Mouse (Mus musculus): Measurements from ENCODE around the gene Zbtb1. TPM values are rescaled to one million over a fixed set of nuclear protein-coding genes. Genes with fewer than 3 reads are reported as not detected.

Zbtb1 gene
- polyA plus RNA-seq, 1 experiment from 2014 or later, result 4.4 TPM

DNA sequence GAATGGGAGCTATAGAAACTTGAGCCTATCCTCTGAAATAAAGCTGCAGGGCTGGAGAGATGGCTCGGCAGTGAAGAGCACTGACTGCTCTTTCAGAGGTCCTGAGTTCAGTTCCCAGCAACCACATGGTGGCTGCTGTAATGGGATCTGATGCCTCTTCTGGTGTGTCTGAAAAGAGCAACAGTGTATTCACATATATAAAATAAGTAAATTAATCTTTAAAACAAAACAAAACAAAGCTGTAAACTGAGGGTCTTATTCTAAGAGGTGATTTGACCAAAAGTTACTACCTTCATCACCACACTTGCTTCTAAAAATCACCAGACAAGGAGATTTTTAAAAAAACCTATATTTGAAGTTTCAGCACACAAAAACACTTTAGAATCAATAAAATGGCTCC lies 9.2 kb upstream of the Zbtb1 start:
- no peak for ATAC-seq (ENCODE audit: low FRiP score)
- WGBS, result 35% methylated on average over 1 of the region's 1 CpGs
- H3K4me2 ChIP-seq, result no peak overlapping the region
- no peaks in the 10 kb centered on the region for H3K4me1 ChIP-seq (replicated peaks)
- no peak overlapping the region for H3K9ac ChIP-seq
- no peak overlapping the region for H3K4me3 ChIP-seq
- no peak overlapping the region for H3K27ac ChIP-seq
- no peaks in the 10 kb centered on the region for H3K9me3 ChIP-seq
- no peaks in the 10 kb centered on the region for H3K27me3 ChIP-seq
- no peaks in the 10 kb centered on the region; the same call in 1 of the 2 replicates for H3K36me3 ChIP-seq

DNA sequence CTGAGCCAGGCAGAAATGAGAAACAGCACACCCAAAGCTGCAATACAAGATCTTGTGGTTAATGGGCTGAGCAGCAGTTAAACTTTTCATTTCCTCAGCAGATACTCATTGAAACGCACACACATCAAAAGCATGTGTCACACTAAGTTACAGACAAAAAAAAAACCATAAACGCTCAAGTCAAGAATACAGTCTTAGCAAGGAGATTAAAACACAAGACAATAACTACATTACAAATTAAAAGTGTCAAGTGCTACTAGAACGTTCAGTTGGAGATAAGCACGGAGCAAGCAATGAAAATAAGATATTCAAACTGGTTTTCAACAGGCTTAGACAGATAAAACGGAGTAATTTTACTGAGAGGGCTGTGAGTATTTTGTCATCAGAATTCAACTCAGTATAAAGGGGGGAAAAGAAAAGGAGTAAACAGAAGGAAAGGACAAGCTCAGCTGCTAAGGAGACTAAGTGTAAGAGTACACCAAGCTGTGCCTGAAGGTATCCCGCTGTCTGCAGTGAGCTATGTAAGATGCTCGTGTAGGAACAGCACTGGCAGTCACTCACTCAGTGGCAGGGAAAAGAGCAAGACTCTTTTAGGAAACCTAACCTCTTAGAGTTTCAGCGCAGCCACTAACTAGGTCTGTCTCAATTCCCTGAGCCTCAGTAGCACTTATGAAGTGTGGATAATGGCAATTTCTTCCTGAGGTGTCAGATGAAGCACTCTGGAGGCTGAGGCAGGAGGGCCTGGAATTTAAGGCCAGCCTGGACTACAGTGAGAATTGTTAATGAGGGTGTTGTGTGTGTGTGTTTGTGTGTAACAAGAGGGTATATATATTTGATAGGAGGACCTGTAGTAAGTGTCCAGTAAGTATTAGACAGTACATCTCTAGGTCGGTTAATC lies 8.4 kb upstream of the Zbtb1 start:
- H3K9me3 ChIP-seq, result no peaks in the 10 kb centered on the region
- H3K4me1 ChIP-seq (replicated peaks), result no peaks in the 10 kb centered on the region
- H3K27me3 ChIP-seq, result no peaks in the 10 kb centered on the region
- no peak overlapping the region for H3K27ac ChIP-seq
- 80% methylated on average over 9 of the region's 9 CpGs for WGBS
- H3K4me2 ChIP-seq, result no peak overlapping the region
- H3K36me3 ChIP-seq, result no peaks in the 10 kb centered on the region; the same call in 1 of the 2 replicates
- H3K9ac ChIP-seq, result no peak overlapping the region
- no peak for ATAC-seq (ENCODE audit: low FRiP score)
- no peak overlapping the region for H3K4me3 ChIP-seq

DNA sequence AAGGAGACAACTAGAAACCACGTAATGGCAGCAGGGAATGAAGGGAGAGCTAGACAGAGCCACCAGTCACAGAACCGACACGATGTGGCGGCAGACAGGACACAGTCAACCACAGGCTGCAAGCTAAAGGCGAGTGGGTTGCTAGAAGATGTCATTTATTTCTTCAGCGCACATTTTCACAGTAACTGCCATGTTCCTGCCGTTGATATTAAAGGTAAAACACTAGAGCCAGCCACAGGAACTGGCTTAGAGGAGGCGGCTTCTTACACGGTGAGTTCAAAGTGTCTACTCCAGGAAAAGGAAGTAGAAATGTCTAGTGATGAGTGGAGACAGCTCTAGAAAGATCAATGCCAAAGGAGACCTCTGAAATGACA lies 7.8 kb upstream of the Zbtb1 start:
- Histone ChIP-seq H3K27me3 (no peaks in the 10 kb centered on the region), H3K27ac (no peak overlapping the region), H3K4me1 (replicated peaks) (peaks cover 6% of the 10 kb centered on the region), H3K9ac (no peak overlapping the region), H3K4me2 (no peak overlapping the region), H3K36me3 (no peaks in the 10 kb centered on the region; the same call in 1 of the 2 replicates), H3K4me3 (no peak overlapping the region), H3K9me3 (no peaks in the 10 kb centered on the region)
- no peak for ATAC-seq (ENCODE audit: low FRiP score)
- 92% methylated on average over 9 of the region's 9 CpGs for WGBS

DNA sequence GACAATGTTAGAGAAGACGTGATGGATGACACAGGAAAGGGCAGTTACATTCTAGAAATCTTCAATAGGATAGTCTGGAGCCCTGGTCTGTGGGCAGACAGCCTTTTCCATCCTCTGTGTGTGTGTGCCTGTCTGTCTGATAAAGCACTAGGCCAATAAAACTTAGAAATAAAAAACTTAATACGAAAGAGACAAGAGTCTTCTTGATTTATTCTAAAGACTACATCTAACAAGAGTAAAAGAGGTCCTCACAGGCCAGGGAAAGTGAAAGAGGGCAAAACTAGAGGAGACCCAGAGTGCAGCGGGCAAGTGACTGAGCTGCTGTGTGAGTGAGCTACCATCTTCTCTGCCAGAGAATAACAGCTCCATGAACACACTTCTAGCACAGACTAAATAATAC lies 3.8 kb upstream of the Zbtb1 start:
- Histone ChIP-seq H3K4me1 (replicated peaks) (peaks cover 22% of the 10 kb centered on the region), H3K36me3 (no peaks in the 10 kb centered on the region), H3K9ac (0 out of 2 replicates have a peak overlapping the region, but pooled peaks have one; percentile 1), H3K4me2 (no peak overlapping the region), H3K27me3 (no peaks in the 10 kb centered on the region), H3K4me3 (no peak overlapping the region), H3K27ac (no peak overlapping the region), H3K9me3 (no peaks in the 10 kb centered on the region)
- WGBS, result 83% methylated on average over 3 of the region's 3 CpGs
- no peak for ATAC-seq (ENCODE audit: low FRiP score)

DNA sequence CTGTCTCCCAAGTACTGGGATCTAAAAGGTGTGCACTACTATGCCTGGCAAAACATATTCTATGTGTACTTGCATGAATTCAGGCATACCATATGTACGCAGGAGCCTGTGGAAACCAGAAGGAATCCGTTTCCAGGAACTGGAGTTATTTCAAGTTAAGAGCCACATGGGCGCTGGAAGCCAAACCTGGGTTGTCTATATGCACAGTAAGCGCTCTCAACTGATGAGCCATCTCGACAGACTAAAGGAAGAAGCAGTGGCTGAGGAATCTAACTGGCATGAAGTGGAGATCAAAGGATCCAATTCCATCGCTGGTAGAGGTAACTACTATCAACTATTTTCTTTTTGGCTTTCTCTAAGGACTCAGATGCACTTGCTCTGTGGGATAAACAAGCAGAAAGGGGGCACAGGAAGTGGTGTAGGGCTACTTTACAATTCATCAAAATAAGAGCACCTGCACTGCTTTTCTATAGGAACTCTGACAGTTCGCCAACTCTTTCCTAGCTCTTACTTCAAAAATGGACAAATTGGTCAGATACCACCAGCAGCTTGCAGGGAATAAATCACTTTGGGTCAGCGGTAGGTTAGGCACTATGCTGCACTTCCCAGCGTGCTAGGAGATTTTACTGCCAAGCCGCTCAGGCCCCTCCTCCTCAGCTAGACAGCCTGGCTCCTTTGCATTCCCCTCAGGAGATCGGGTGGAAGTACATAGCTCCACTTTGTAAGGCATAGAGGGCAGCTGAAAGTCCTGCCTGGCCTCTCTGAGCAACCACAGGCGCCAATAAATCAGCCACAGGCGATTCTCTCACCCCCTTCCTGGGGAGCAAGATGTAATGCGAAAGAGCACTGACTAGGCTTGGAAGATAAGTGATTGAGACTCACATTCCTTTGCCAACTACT lies 2.7 kb upstream of the Zbtb1 start:
- no peaks in the 10 kb centered on the region for H3K9me3 ChIP-seq
- H3K9ac ChIP-seq, result peak overlapping the region; percentile 97
- peak overlapping the region; percentile 90 for H3K4me3 ChIP-seq
- no peak for ATAC-seq (ENCODE audit: low FRiP score)
- peak overlapping the region; percentile 84 for H3K4me2 ChIP-seq
- H3K27ac ChIP-seq, result no peak overlapping the region
- 26% methylated on average over 14 of the region's 14 CpGs for WGBS
- H3K36me3 ChIP-seq, result no peaks in the 10 kb centered on the region
- no peaks in the 10 kb centered on the region for H3K27me3 ChIP-seq
- H3K4me1 ChIP-seq (replicated peaks), result peaks cover 32% of the 10 kb centered on the region

DNA sequence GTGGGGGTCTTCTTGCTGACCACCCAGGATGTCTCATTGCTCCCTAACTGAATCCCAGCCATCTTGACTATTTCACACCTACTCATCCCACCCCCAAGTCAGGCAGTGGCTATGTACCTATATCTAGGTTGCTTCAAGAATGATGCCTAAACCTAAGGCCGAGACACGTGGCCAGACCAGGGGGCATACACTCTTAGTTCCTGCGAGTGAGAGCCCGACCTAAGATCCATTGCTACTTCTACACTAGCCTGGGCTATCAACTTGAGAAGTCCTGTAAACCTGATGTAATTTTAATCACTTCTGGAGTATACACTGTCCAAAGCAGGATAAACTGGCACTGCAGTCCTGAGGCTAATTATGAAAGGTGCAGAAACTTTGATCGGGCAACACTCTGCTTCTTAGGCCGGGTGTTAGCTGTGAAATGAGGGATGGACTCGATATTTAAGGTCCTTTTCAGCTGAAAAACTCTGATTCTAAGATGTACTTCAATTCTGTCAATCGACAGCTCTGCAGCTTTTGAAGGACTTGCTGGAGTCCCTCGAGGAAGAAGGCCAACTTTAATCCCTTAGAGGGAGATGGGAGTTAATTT lies 1.8 kb upstream of the Zbtb1 start:
- Histone ChIP-seq H3K4me2 (peak overlapping the region; percentile 84), H3K9me3 (no peaks in the 10 kb centered on the region), H3K36me3 (no peaks in the 10 kb centered on the region), H3K4me3 (peak overlapping the region; percentile 90), H3K4me1 (replicated peaks) (peaks cover 39% of the 10 kb centered on the region), H3K27ac (peak overlapping the region; percentile 98), H3K9ac (peak overlapping the region; percentile 97), H3K27me3 (no peaks in the 10 kb centered on the region)
- WGBS, result 9% methylated on average over 9 of the region's 9 CpGs
- no peak for ATAC-seq (ENCODE audit: low FRiP score)

DNA sequence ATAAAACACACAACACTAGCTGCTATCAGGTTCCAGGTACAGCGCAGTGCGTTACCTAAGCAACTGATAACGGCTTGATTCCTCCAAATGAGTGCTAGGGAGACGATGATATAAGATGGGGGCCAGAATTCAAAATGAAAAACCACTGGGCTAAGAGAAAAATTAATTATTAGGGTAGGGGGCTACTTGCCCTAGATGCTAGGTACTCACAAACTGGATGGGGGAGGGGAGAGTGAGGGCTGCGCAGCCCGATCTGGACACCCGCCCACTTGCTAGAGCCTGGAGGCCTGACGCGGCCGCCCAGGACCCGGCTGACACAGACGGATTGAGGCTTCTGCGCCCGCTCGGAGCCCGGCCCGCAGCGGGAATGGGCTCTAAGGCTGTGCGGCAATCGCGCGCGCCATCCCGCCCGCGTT lies 1.3 kb upstream of the Zbtb1 start:
- Histone ChIP-seq H3K9me3 (no peaks in the 10 kb centered on the region), H3K27me3 (no peaks in the 10 kb centered on the region), H3K27ac (peak overlapping the region; percentile 98), H3K4me2 (peak overlapping the region; percentile 84), H3K4me3 (peak overlapping the region; percentile 90), H3K36me3 (no peaks in the 10 kb centered on the region), H3K4me1 (replicated peaks) (peaks cover 39% of the 10 kb centered on the region), H3K9ac (peak overlapping the region; percentile 97)
- peak; percentile 58 for ATAC-seq (ENCODE audit: low FRiP score)
- WGBS, result under 1% methylated on average over 26 of the region's 26 CpGs

DNA sequence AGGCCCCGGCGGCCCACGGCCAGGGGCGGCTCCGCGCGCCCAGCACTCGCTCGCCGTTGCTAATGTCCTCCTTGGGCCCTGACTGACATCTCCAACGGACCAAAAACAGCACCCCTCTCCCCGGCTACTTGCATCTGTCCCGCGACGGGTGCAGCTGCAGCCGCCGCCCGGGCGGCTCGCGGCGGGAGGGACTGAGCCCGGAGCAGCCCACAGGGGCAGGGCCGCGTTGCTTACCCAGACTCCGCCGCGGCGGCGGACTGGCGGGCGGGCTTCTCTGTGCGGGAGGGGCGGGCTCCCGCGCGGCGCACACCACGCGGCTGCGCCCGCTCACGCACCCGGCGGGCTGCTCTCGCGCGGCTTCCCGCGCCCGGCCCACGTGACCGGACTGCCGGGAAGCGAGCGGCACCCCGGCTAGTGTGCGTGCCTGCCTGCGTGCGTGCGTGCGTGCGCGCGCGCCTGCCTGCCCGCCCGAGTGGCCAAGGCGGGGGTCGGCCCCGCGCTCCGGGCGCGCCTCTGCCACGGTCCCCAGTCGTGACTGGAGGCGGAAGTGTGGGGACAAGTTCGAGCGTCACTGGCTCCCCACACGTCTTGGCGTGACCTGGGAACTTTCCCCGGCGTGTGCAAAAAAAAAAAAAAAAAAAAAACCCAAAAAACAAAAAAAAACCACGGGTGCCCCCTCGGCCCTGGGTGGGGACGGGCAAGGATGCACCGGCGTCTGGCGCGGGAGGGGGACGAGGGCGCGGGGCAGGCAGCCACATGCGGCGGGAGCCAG lies 674 bp upstream of the Zbtb1 start, which contains the start of gene Zbtb25:
TSS of gene Zbtb25 (minus strand) at position 397 of the 772 bp plus-strand sequence.
- peak within 1 kb of the TSS; percentile 97 for H3K9ac ChIP-seq
- peak within 1 kb of the TSS; percentile 84 for H3K4me2 ChIP-seq
- no peaks in the 10 kb centered on the region for H3K36me3 ChIP-seq
- peak within 1 kb of the TSS; percentile 98 for H3K27ac ChIP-seq
- H3K4me3 ChIP-seq, result peak within 1 kb of the TSS; percentile 90
- H3K27me3 ChIP-seq, result no peaks in the 10 kb centered on the region
- WGBS, result under 1% methylated on average over 96 of the region's 96 CpGs
- ATAC-seq (ENCODE audit: low FRiP score), result peak; percentile 93
- peaks cover 39% of the 10 kb centered on the region for H3K4me1 ChIP-seq (replicated peaks)
- no peaks in the 10 kb centered on the region for H3K9me3 ChIP-seq

DNA sequence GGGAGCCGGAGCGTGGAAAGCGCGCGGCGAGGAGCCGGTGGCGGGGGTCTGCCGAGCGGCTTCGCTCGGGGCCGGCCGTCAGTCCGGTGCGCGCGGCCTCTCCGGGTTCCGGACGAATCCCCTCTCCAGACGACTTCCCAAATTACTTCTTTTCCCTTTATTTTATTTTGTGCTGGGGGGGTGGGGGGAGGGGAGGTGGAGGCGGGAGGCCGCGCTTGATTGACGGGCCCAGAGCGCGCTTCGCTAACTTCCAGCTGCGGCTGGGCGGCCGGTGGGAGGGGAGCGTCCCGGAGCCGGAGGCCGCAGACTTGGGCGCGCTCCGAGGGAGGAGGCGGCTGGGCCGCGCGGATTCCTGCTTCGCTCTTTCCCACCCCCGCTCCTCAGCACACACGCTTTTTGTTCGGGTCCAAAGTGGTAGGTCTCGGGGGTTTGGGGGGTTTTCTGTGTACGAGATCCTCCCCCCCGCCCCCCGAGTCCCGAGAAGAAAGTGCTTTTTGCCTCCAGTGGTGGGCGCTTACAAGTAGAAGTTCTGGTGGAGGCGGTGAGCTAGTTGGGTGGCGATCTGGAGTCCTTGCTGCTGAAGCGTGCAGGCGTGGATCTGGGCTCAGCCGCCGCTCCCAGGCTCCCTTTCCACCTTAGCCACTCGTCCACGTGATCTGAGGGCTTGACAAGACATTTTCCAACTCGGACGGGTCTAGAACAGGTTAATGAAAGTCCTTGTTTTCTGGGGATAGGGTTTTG lies 935 bp downstream of the Zbtb1 start:
- peak overlapping the region; percentile 84 for H3K4me2 ChIP-seq
- H3K27ac ChIP-seq, result peak overlapping the region; percentile 98
- H3K4me1 ChIP-seq (replicated peaks), result peaks cover 39% of the 10 kb centered on the region
- no peaks in the 10 kb centered on the region for H3K36me3 ChIP-seq
- 0% methylated on average over 50 of the region's 63 CpGs for WGBS
- peak overlapping the region; percentile 97 for H3K9ac ChIP-seq
- peak overlapping the region; percentile 90 for H3K4me3 ChIP-seq
- ATAC-seq (ENCODE audit: low FRiP score), result peak; percentile 14; the same call in 1 of the 2 replicates
- no peaks in the 10 kb centered on the region for H3K9me3 ChIP-seq
- H3K27me3 ChIP-seq, result no peaks in the 10 kb centered on the region

DNA sequence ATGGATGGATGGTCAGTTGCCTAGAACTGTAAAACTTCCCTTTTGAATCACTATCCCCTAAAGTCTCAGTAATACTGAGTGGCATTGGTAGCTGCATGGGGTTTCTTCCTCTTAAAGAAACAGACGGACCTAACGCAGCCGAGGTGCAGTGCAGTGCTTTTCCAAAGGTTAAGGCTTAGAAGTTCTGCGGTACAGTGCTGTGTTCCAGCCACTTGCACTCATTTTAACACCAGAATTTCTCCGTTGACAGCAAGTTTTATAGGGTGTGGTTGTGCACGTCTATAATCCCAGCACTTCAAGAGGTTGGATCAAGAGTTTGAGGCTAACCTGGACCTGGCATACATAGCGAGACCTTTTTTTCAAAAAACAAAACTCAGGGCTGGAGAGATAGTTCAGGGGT lies 2.0 kb downstream of the Zbtb1 start:
- Histone ChIP-seq H3K9ac (no peak overlapping the region; the same call in 1 of the 2 replicates), H3K27me3 (no peaks in the 10 kb centered on the region), H3K4me1 (replicated peaks) (peaks cover 36% of the 10 kb centered on the region), H3K4me2 (peak overlapping the region; percentile 84), H3K36me3 (no peaks in the 10 kb centered on the region), H3K27ac (no peak overlapping the region), H3K4me3 (peak overlapping the region; percentile 90), H3K9me3 (no peaks in the 10 kb centered on the region)
- no peak for ATAC-seq (ENCODE audit: low FRiP score)
- WGBS, result 46% methylated on average over 7 of the region's 7 CpGs

All from hindbrain, embryonic 13.5 days (tissue).